9 mouse cellular contexts compared by ENCODE assay signal in the genomic region with DNA sequence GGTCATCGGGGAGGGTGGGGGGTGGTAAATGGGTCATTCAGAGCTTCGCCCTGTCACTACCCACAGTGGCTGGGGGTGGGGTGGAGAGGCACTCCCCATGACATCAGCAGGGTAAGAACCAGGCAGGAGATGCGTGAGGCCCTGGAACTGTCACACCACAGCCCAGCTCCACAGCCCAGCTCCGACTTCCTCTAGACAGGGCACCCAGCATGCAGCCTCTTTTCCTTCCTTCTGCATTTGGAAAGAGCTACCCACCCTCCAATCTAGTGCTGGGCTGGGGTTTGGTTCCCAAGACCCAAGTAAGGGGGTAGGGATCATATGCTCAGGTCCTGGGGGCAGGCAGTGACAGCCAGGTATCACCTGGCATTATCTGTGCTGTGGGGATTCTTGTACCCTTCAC.
DNase-seq lines count a peak whose midpoint lies in the region; ATAC-seq and TF ChIP-seq lines count a peak whose summit lies in the region.
"Had no signal": no experiment of that assay in that cellular context is flagged by ENCODE, and none has a peak within 500 bp of the region (broad histone marks: within the 10 kb centered on the region; RNA-seq: fewer than 3 reads in every experiment).

No protein-coding gene starts in this region.

- H3K9me3 ChIP-seq in erythroblast, embryonic 14.5 days (ENCODE audit: control insufficient read depth, low read length): no peaks in the 10 kb centered on the region
- H3K9me3 ChIP-seq in midbrain, embryonic 10.5 days (replicated peaks): no peaks in the 10 kb centered on the region
- H3K9me3 ChIP-seq in midbrain, embryonic 15.5 days: no peaks in the 10 kb centered on the region
- no peaks in the 10 kb centered on the region for H3K9me3 ChIP-seq in liver, embryonic 15.5 days (replicated peaks)
- H3K9me3 ChIP-seq: midbrain, embryonic 12.5 days had no signal

- H3K36me3 ChIP-seq in erythroblast, embryonic 14.5 days (ENCODE audit: control insufficient read depth): no peaks in the 10 kb centered on the region; the same call in 1 of the 2 replicates
- H3K36me3 ChIP-seq in midbrain, embryonic 10.5 days: no peaks in the 10 kb centered on the region
- no peaks in the 10 kb centered on the region for H3K36me3 ChIP-seq in midbrain, embryonic 15.5 days (replicated peaks)
- no peaks in the 10 kb centered on the region for H3K36me3 ChIP-seq in liver, embryonic 15.5 days (replicated peaks)
- H3K36me3 ChIP-seq in thymus, adult 2 months (ENCODE audit: control insufficient read depth, insufficient read depth, low read length): no peaks in the 10 kb centered on the region
- H3K36me3 ChIP-seq: midbrain, embryonic 12.5 days had no signal

- DNase-seq in midbrain, embryonic 10.5 days (ENCODE audit: low spot score): no peak
- DNase-seq in thymus, adult 2 months: peak; percentile 58
- DNase-seq in retina, postnatal 1 day: no peak
- DNase-seq in left cerebral cortex, adult 18-20 months (ENCODE audit: low spot score in 2 of 2): no peak

- H3K27ac ChIP-seq in midbrain, embryonic 10.5 days (replicated peaks): peak overlapping the region; percentile 49
- H3K27ac ChIP-seq in midbrain, embryonic 15.5 days: no peak overlapping the region
- peak overlapping the region; percentile 84 for H3K27ac ChIP-seq in liver, embryonic 15.5 days (replicated peaks)
- H3K27ac ChIP-seq in thymus, adult 2 months (ENCODE audit: control insufficient read depth, insufficient read depth, low read length): peak overlapping the region; percentile 69
- H3K27ac ChIP-seq: midbrain, embryonic 12.5 days had no signal

- no peak overlapping the region for H3K4me2 ChIP-seq in midbrain, embryonic 15.5 days
- peak overlapping the region; percentile 38 for H3K4me2 ChIP-seq in liver, embryonic 15.5 days
- H3K4me2 ChIP-seq: midbrain, embryonic 12.5 days had no signal

- ATAC-seq in erythroblast, adult 5-6 weeks (replicated peaks; ENCODE audit: low FRiP score, poor library complexity, severe bottlenecking): no peak
- ATAC-seq in midbrain, embryonic 15.5 days (replicated peaks): no peak
- ATAC-seq in liver, embryonic 15.5 days (ENCODE audit: insufficient read depth): peak; percentile 56

- H3K4me3 ChIP-seq in erythroblast, embryonic 14.5 days (replicated peaks): peak overlapping the region; percentile 21
- H3K4me3 ChIP-seq in midbrain, embryonic 10.5 days: no peak overlapping the region
- no peak overlapping the region for H3K4me3 ChIP-seq in midbrain, embryonic 15.5 days
- H3K4me3 ChIP-seq in liver, embryonic 15.5 days (replicated peaks): no peak overlapping the region
- H3K4me3 ChIP-seq in thymus, adult 2 months (ENCODE audit: control insufficient read depth, insufficient read depth, low read length): no peak overlapping the region
- H3K4me3 ChIP-seq: midbrain, embryonic 12.5 days had no signal

- no peak for TF ChIP-seq CTCF in thymus, adult 2 months (IDR thresholded peaks at IDR 0.05; ENCODE audit: borderline replicate concordance, control insufficient read depth, extremely low read depth, insufficient read depth, low read length, poor library complexity)

- H3K27me3 ChIP-seq in erythroblast, embryonic 14.5 days (ENCODE audit: control insufficient read depth): no peaks in the 10 kb centered on the region
- peaks cover 5% of the 10 kb centered on the region; the same call in 1 of the 2 replicates for H3K27me3 ChIP-seq in midbrain, embryonic 10.5 days (ENCODE audit: low read depth, poor library complexity, severe bottlenecking)
- H3K27me3 ChIP-seq in midbrain, embryonic 15.5 days (replicated peaks): no peaks in the 10 kb centered on the region
- H3K27me3 ChIP-seq in liver, embryonic 15.5 days: no peaks in the 10 kb centered on the region
- H3K27me3 ChIP-seq in thymus, adult 2 months (ENCODE audit: control insufficient read depth, insufficient read depth, low read length): no peaks in the 10 kb centered on the region
- H3K27me3 ChIP-seq: midbrain, embryonic 12.5 days had no signal

- WGBS in midbrain, embryonic 10.5 days: 86% methylated on average over 4 of the region's 4 CpGs
- 83% methylated on average over 4 of the region's 4 CpGs for WGBS in midbrain, embryonic 15.5 days
- WGBS in liver, embryonic 15.5 days (ENCODE audit: insufficient replicate concordance): 35% methylated on average over 4 of the region's 4 CpGs
- 14% methylated on average over 4 of the region's 4 CpGs for WGBS in thymus, adult 2 months

- no peak overlapping the region for H3K9ac ChIP-seq in midbrain, embryonic 15.5 days
- H3K9ac ChIP-seq in liver, embryonic 15.5 days: peak overlapping the region; percentile 28; the same call in 1 of the 2 replicates
- H3K9ac ChIP-seq: midbrain, embryonic 12.5 days had no signal

- no peak for TF ChIP-seq POLR2A in thymus, adult 2 months (IDR thresholded peaks at IDR 0.05; ENCODE audit: control insufficient read depth, extremely low read depth, insufficient read depth, low read length, poor library complexity)

- peaks cover 78% of the 10 kb centered on the region for H3K4me1 ChIP-seq in erythroblast, embryonic 14.5 days (ENCODE audit: control insufficient read depth)
- H3K4me1 ChIP-seq in midbrain, embryonic 10.5 days: peaks cover 37% of the 10 kb centered on the region
- H3K4me1 ChIP-seq in midbrain, embryonic 15.5 days: no peaks in the 10 kb centered on the region
- peaks cover 84% of the 10 kb centered on the region for H3K4me1 ChIP-seq in liver, embryonic 15.5 days (replicated peaks)
- peaks cover 79% of the 10 kb centered on the region for H3K4me1 ChIP-seq in thymus, adult 2 months (replicated peaks; ENCODE audit: control insufficient read depth, insufficient read depth, low read length)
- H3K4me1 ChIP-seq: midbrain, embryonic 12.5 days had no signal
